Mouse (Mus musculus) embryonic facial prominence, embryonic 12.5 days (tissue): ENCODE results near the gene Rgl1. TPM values are rescaled to one million over a fixed set of nuclear protein-coding genes. Genes with fewer than 3 reads are reported as not detected.

ENCODE experiments used
- polyA plus RNA-seq: library from polyadenylated mRNA; unstranded; fragments of >200 nt; fragmentation: Nextera tagmentation; extraction: Ambion mirVana; gene quantifications from 2 replicates; pipeline ENCODE4 v1.2.1, GENCODE M21; 2016

Gene Rgl1
- polyA plus RNA-seq, 1 experiment from 2014 or later, result 27.6 TPM

Other genes with a start within 250 kb of the Rgl1 start
- gene Apobec4, start 15.8 kb downstream of the Rgl1 start, polyA plus RNA-seq, result not detected in 2 replicates
- gene Arpc5, start 191 bp upstream of the Rgl1 start, polyA plus RNA-seq, result 205 and 211 TPM in 2 replicates
- gene Ncf2, start 33.8 kb upstream of the Rgl1 start, polyA plus RNA-seq, result 2.4 and 3.7 TPM in 2 replicates
- 32.2 and 33.2 TPM in 2 replicates for gene Smg7, start 136.3 kb upstream of the Rgl1 start, polyA plus RNA-seq
- 4.3 and 5.4 TPM in 2 replicates for gene Nmnat2, start 188.6 kb upstream of the Rgl1 start, polyA plus RNA-seq